Mouse (Mus musculus): ENCODE results near the gene Mknk1.

Gene Mknk1

GRCm38 (mm10) chr4:115846656-115847055 lies 7.7 kb downstream of the Mknk1 start:
- peak; percentile 13 for DNase-seq (ENCODE audit: low read depth)

GRCm38 (mm10) chr4:115847377-115847776 lies 8.4 kb downstream of the Mknk1 start:
- peak; percentile 28 for DNase-seq (ENCODE audit: low read depth)

- no peak for DNase-seq (ENCODE audit: low read depth)
Measured at GRCm38 (mm10) chr4:115848083-115848482, 9.1 kb downstream of the Mknk1 start.

GRCm38 (mm10) chr4:115848990-115849677 lies 10.1 kb downstream of the Mknk1 start:
- no peak for DNase-seq (ENCODE audit: low read depth)

GRCm38 (mm10) chr4:115850111-115850510 lies 11.1 kb downstream of the Mknk1 start:
- DNase-seq (ENCODE audit: low read depth) = no peak

DNA sequence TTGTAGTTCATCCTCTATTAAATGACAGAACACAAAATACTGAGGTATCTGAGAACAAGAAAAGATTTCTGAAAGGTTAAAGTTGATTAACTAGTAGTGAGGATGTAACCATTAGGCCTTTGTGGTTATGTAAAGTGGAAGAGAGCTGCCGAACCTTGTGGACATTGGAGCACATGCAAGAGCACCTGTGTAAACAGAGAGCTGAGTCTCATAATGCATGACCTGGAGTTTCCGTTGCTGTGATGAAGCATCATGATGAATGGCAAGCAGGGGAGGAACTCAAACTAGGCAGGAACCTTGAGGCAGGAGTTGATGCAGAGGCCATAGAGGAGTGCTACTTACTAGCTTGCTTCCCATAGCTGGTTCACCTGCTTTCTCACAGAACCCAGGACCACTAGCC lies 11.6 kb downstream of the Mknk1 start:
- no peak for DNase-seq (ENCODE audit: low read depth)

DNA sequence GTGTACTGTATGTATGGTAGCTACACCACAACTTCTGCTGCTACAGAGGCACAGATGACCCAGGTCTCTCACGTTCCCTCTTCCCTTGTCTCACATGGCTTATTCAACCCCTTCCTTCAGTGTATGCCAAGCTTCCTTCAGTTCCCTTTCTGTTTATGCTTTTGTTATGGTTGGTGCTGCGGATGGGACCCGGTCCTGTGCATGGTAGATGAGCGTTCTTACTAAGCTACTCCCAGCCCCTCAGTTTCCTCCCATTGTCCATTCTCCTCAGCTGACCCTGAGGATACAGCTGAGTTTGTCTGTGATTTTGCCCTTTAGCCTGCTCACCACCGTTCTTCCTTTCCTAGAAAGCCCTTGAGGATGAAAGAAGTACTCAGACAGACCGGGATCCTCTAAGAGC lies 12.6 kb downstream of the Mknk1 start:
- no peak for DNase-seq (ENCODE audit: low read depth)

- no peak for DNase-seq (ENCODE audit: low read depth)
Measured at GRCm38 (mm10) chr4:115855100-115855499, 16.1 kb downstream of the Mknk1 start.

DNA sequence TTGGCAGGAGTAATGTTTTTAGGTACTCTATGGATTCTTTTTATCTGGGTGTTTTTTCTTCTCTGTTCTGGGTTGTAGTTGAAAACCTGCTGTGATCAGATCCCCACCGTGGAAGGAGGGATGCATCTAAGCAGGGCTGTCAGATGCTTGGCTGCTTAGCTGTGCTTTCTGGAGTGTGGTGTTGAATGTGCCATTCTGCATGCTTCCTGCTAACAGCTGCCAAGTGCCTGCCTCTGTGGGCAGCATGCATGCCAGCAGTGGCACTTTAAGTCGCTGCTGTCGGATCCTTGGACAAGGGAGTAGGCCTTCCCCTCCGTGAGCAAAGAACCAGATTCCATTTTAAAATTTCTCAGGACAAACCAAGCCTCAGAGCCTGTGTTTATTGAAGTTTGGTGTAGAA lies 16.6 kb downstream of the Mknk1 start:
- no peak for DNase-seq (ENCODE audit: low read depth)

DNA sequence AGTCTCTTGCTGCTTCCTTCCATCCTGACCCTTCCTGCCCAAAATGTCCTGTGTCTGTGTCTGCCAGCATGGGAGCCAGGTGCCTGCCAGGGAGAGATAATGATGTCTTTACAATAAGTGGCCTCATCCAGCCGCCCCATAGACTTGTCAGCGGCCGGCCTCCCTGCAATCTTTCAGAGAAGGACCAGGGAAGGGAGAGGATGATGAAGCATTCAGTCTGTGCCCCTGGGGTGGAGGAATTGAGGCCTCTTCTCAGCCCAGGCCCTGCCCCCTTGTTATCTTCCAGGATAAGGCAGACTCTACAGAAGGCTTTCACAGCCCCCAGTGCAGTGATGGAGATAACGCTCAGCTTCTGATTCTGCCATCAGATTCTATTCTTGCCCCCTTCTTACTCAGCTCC lies 17.3 kb downstream of the Mknk1 start:
- DNase-seq (ENCODE audit: low read depth) = no peak

- DNase-seq (ENCODE audit: low read depth) = no peak
Measured at GRCm38 (mm10) chr4:115857293-115857883, 18.4 kb downstream of the Mknk1 start.

GRCm38 (mm10) chr4:115863352-115863751 lies 24.4 kb downstream of the Mknk1 start:
- DNase-seq (ENCODE audit: low read depth) = no peak

DNA sequence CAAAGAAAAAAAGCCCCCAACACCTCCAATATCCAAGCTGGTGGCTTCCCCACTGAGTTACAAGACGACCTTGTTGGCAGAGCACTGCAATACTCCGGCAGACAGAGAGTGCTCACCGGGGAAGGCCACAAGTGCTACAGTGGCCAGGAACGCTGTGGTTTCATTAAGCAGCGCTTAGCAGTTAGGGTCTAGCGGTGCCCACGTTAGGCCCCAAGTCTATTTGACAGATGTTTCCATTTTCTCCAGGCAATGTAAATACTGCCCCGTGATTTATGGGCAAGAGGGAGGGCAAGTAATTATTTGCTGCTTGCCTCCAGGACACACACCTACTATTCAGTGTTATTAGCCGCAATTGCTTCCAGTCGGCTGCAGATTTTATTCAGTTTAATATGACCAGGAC lies 24.9 kb downstream of the Mknk1 start:
- DNase-seq (ENCODE audit: low read depth) = no peak

GRCm38 (mm10) chr4:115869512-115870210 lies 30.7 kb downstream of the Mknk1 start:
- DNase-seq (ENCODE audit: low read depth) = no peak

DNA sequence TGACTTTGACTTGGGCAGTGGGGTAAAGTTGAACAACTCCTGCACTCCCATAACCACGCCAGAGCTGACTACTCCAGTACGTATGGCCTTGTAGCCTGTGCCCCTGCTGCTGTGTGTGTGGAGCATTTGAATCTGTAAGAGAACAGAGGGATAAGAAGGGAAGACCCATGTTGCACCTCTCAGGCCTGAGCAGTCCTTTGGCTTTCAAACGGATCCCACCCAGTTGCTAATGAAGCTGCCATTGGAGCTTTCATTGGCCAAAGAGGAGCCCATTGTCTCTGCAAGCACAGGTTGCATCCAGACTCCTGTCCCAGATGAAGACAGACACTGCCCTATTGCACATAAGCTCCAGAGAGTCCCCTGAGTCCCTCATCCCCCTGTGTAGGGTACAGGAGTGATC lies 34.2 kb downstream of the Mknk1 start:
- DNase-seq (ENCODE audit: low read depth) = no peak

DNA sequence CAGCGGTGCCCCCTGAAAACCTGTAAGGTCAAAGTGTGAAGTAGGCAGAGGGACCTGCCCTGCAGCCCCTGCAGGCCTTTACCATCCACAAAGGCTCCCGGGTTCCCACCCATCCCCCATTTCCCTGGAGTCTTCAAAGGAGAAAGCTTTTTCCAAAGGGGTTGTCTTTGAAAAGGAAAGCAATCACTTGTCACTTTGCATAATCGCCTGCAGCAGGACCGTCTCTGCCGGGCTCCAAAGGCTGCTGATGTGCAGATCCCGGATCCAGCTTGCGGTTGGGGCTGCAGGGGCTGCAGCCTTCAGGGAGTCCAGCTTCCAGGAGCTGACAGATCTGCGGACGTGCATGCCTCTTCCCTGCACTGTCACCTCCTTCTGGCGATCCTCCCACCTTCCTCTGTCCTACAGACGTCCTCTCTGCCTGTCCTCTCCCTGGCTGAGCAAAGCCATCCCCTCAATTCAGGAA lies 39.2 kb downstream of the Mknk1 start:
- no peak for DNase-seq (ENCODE audit: low read depth)

- no peak for DNase-seq (ENCODE audit: low read depth)
Measured at GRCm38 (mm10) chr4:115878828-115879227, 39.8 kb downstream of the Mknk1 start.

- DNase-seq (ENCODE audit: low read depth) = no peak
Measured at GRCm38 (mm10) chr4:115881183-115881582, 42.2 kb downstream of the Mknk1 start.

- no peak for DNase-seq (ENCODE audit: low read depth)
Measured at GRCm38 (mm10) chr4:115882195-115882594, 43.2 kb downstream of the Mknk1 start.

- no peak for DNase-seq (ENCODE audit: low read depth)
Measured at GRCm38 (mm10) chr4:115884022-115884421, 45.0 kb downstream of the Mknk1 start, which contains the start of gene Kncn. TSS of gene Kncn (plus strand) at chr4:115884400.

GRCm38 (mm10) chr4:115885846-115886245 lies 46.8 kb downstream of the Mknk1 start:
- no peak for DNase-seq (ENCODE audit: low read depth)

DNA sequence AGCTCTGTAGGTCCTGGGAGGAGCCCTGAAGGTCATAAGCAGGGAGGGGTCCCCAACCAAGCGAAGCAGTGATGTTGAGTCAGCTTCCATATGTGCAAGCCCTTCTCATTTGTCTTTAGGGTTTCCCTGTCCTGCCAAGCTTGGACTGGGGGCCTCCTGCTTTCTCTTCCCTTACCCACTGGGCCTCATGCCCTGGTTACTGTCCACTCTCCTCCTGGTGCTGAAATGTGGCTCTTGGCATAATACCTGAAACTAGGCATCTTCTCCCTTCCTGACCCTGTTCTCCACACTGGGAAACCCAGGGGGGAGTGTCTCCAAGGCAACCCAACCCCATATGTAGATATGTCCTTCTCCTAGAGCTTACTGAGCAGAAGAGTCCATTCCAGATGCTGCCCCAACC lies 47.9 kb downstream of the Mknk1 start:
- no peak for DNase-seq (ENCODE audit: low read depth)

DNA sequence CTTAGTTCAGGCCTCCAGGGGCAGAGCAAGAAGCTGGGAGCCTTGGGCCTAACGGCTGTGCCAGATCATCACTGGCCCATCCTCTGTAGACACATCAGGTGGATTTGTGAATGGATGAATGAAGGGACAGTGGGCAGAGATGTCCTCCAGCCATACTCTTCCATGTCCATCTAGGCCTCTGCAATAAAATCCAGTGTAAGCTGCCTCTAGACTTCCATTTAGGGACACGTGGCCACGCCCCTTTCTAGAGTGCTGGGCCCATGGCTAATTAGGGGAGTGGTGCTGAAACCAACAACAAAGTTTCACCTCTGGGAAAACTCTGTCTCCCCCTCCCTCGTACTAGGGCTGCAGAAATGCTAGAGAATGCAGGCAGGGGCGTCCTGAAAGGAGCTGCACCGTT lies 51.1 kb downstream of the Mknk1 start:
- no peak for DNase-seq (ENCODE audit: low read depth)
